Mouse (Mus musculus) thymus, adult 18-20 months (tissue): ENCODE results near the gene Nlrc3.
"Not testable (repeated sequence)": the region's sequence is repeated elsewhere in the genome, so short reads cannot be mapped to it uniquely, and the experiment has no call there.

ENCODE experiments used
- DNase-seq, 2 experiments: peaks; one replicate each; pipeline ENCODE4 v3.0.0; 2022; ENCODE audit warnings: mixed read lengths in 2 of 2

Nlrc3 gene

GRCm38 (mm10) chr16:3976251-3976671, at the start of gene Nlrc3:
Gene Nlrc3, minus strand, starts transcription at chr16:3976632.
- DNase-seq: peak; percentile 48 to 62

GRCm38 (mm10) chr16:4022719-4023118, 46.3 kb upstream of the Nlrc3 start:
- DNase-seq: no peak

GRCm38 (mm10) chr16:4021241-4021640, 44.8 kb upstream of the Nlrc3 start:
- no peak for DNase-seq

GRCm38 (mm10) chr16:4017466-4017865, 41.0 kb upstream of the Nlrc3 start:
- not testable (repeated sequence) for DNase-seq

GRCm38 (mm10) chr16:4016786-4017185, 40.4 kb upstream of the Nlrc3 start:
- not testable (repeated sequence) for DNase-seq

GRCm38 (mm10) chr16:4014040-4014668, 37.7 kb upstream of the Nlrc3 start:
- no peak for DNase-seq

- DNase-seq: no peak
Measured at GRCm38 (mm10) chr16:4012882-4013570, 36.6 kb upstream of the Nlrc3 start.

GRCm38 (mm10) chr16:4003489-4004398, 27.3 kb upstream of the Nlrc3 start, which contains the start of gene Slx4:
Gene Slx4, minus strand, starts transcription at chr16:4003770.
- peak; percentile 92 to 96 for DNase-seq

- DNase-seq: no peak
Measured at GRCm38 (mm10) chr16:3988410-3988809, 12.0 kb upstream of the Nlrc3 start.

GRCm38 (mm10) chr16:3983146-3983700, 6.8 kb upstream of the Nlrc3 start:
- no peak for DNase-seq

GRCm38 (mm10) chr16:3982173-3982572, 5.7 kb upstream of the Nlrc3 start:
- no peak for DNase-seq

GRCm38 (mm10) chr16:3976712-3977111, 280 bp upstream of the Nlrc3 start:
- no peak for DNase-seq

- DNase-seq: no peak
Measured at GRCm38 (mm10) chr16:3975658-3976057, 774 bp downstream of the Nlrc3 start.

GRCm38 (mm10) chr16:3974456-3974855, 2.0 kb downstream of the Nlrc3 start:
- not testable (repeated sequence) for DNase-seq

- no peak for DNase-seq
Measured at GRCm38 (mm10) chr16:3965534-3965933, 10.9 kb downstream of the Nlrc3 start.

- no peak for DNase-seq
Measured at GRCm38 (mm10) chr16:3964990-3965389, 11.4 kb downstream of the Nlrc3 start.

- no peak for DNase-seq
Measured at GRCm38 (mm10) chr16:3959261-3959660, 17.2 kb downstream of the Nlrc3 start.

- no peak for DNase-seq
Measured at GRCm38 (mm10) chr16:3956369-3956768, 20.1 kb downstream of the Nlrc3 start.

GRCm38 (mm10) chr16:3951141-3951540, 25.3 kb downstream of the Nlrc3 start:
- no peak for DNase-seq

GRCm38 (mm10) chr16:3934701-3935100, 41.7 kb downstream of the Nlrc3 start:
- DNase-seq: no peak

GRCm38 (mm10) chr16:3934091-3934490, 42.3 kb downstream of the Nlrc3 start:
- DNase-seq: no peak

GRCm38 (mm10) chr16:3933536-3933935, 42.9 kb downstream of the Nlrc3 start:
- DNase-seq: no peak

- DNase-seq: no peak
Measured at GRCm38 (mm10) chr16:3929151-3929550, 47.3 kb downstream of the Nlrc3 start.
